25 mouse cellular contexts compared by ENCODE assay signal in genomic region chr11:76823641-76824040, GRCm38 (mm10). TPM values are rescaled to one million over a fixed set of nuclear protein-coding genes. Genes with fewer than 3 reads are reported as not detected.
DNase-seq lines count a peak whose midpoint lies in the region; ATAC-seq and TF ChIP-seq lines count a peak whose summit lies in the region.
"Had no signal": no experiment of that assay in that cellular context is flagged by ENCODE, and none has a peak within 500 bp of the region (broad histone marks: within the 10 kb centered on the region; RNA-seq: fewer than 3 reads in every experiment).

No protein-coding gene starts in this region.

- WGBS in intestine, postnatal 0 days, result 80% methylated on average over 3 of the region's 3 CpGs
- WGBS in intestine, embryonic 16.5 days, result 84% methylated on average over 3 of the region's 3 CpGs

- H3K79me2 ChIP-seq in myocyte (ENCODE audit: control insufficient read depth, insufficient read depth), result peaks cover 5% of the 10 kb centered on the region

- H3ac ChIP-seq in myocyte (ENCODE audit: control insufficient read depth, insufficient read length), result no peak overlapping the region

- TF ChIP-seq CTCF in intestine, postnatal 0 days (IDR thresholded peaks at IDR 0.05; ENCODE audit: low read depth), result no peak

- H3K9me3 ChIP-seq in intestine, postnatal 0 days (ENCODE audit: control insufficient read depth), result no peaks in the 10 kb centered on the region
- H3K9me3 ChIP-seq in intestine, embryonic 16.5 days (ENCODE audit: control insufficient read depth, low read length), result no peaks in the 10 kb centered on the region
- H3K9me3 ChIP-seq: embryonic facial prominence, embryonic 10.5 days; embryonic facial prominence, embryonic 13.5 days; forebrain, embryonic 10.5 days; forebrain, embryonic 13.5 days; hindbrain, embryonic 12.5 days; hindbrain, embryonic 15.5 days; intestine, embryonic 15.5 days had no signal

- no peak overlapping the region for H3K4me2 ChIP-seq in intestine, postnatal 0 days (replicated peaks; ENCODE audit: low read depth)
- no peak overlapping the region for H3K4me2 ChIP-seq in intestine, embryonic 16.5 days (ENCODE audit: low read depth, low read length)
- H3K4me2 ChIP-seq in myocyte (ENCODE audit: low read depth), result no peak overlapping the region
- H3K4me2 ChIP-seq: embryonic facial prominence, embryonic 13.5 days; forebrain, embryonic 13.5 days; heart, embryonic 11.5 days; hindbrain, embryonic 12.5 days; hindbrain, embryonic 15.5 days; intestine, embryonic 15.5 days had no signal

- H3K4me1 ChIP-seq in intestine, postnatal 0 days (replicated peaks; ENCODE audit: control insufficient read depth, insufficient read depth, low read length), result 0 out of 2 replicates have a peak, but pooled peaks cover 2% of the 10 kb centered on the region
- 0 out of 2 replicates have a peak, but pooled peaks cover 9% of the 10 kb centered on the region for H3K4me1 ChIP-seq in intestine, embryonic 16.5 days (ENCODE audit: control insufficient read depth, insufficient read depth, low read length)
- H3K4me1 ChIP-seq: forebrain, embryonic 10.5 days; forebrain, embryonic 13.5 days; hindbrain, embryonic 12.5 days; hindbrain, embryonic 15.5 days had no signal

- no peaks in the 10 kb centered on the region for H3K27me3 ChIP-seq in intestine, postnatal 0 days (replicated peaks; ENCODE audit: control insufficient read depth, insufficient read depth, low read length)
- no peaks in the 10 kb centered on the region for H3K27me3 ChIP-seq in intestine, embryonic 16.5 days (replicated peaks; ENCODE audit: control insufficient read depth, insufficient read depth, low read length)
- H3K27me3 ChIP-seq in myocyte (ENCODE audit: control insufficient read depth, insufficient read depth, insufficient read length), result no peaks in the 10 kb centered on the region
- H3K27me3 ChIP-seq: embryonic facial prominence, embryonic 13.5 days; forebrain, embryonic 13.5 days; hindbrain, embryonic 12.5 days; hindbrain, embryonic 15.5 days; intestine, embryonic 15.5 days had no signal

- 0 out of 2 replicates have a peak, but pooled peaks have one; percentile 41 for ATAC-seq in intestine, postnatal 0 days
- ATAC-seq in intestine, embryonic 16.5 days, result no peak
- no peak for ATAC-seq in erythroblast, adult 5-6 weeks (replicated peaks; ENCODE audit: low FRiP score, poor library complexity, severe bottlenecking)
- ATAC-seq: CD4-positive, CD25-positive, alpha-beta regulatory T cell, adult 4 months; forebrain, embryonic 13.5 days; forebrain, embryonic 16.5 days; intestine, embryonic 15.5 days had no signal

- H3K36me3 ChIP-seq in intestine, postnatal 0 days (ENCODE audit: control insufficient read depth, insufficient read depth), result no peaks in the 10 kb centered on the region
- no peaks in the 10 kb centered on the region for H3K36me3 ChIP-seq in intestine, embryonic 16.5 days (ENCODE audit: control insufficient read depth, insufficient read depth, low read length)
- H3K36me3 ChIP-seq in myocyte (ENCODE audit: control insufficient read depth, insufficient read depth), result no peaks in the 10 kb centered on the region
- H3K36me3 ChIP-seq: embryonic facial prominence, embryonic 10.5 days; embryonic facial prominence, embryonic 13.5 days; forebrain, embryonic 10.5 days; hindbrain, embryonic 12.5 days; hindbrain, embryonic 15.5 days; intestine, embryonic 15.5 days had no signal

- no peak overlapping the region for H3K27ac ChIP-seq in intestine, postnatal 0 days (ENCODE audit: low read depth, low read length)
- no peak overlapping the region for H3K27ac ChIP-seq in intestine, embryonic 16.5 days (ENCODE audit: low read length)
- H3K27ac ChIP-seq: embryonic facial prominence, embryonic 10.5 days; embryonic facial prominence, embryonic 13.5 days; forebrain, embryonic 10.5 days; forebrain, embryonic 13.5 days; hindbrain, embryonic 12.5 days; hindbrain, embryonic 15.5 days; intestine, embryonic 15.5 days had no signal

- H3K4me3 ChIP-seq in intestine, postnatal 0 days (ENCODE audit: low read depth, low read length), result no peak overlapping the region
- no peak overlapping the region for H3K4me3 ChIP-seq in intestine, embryonic 16.5 days (ENCODE audit: low read length)
- no peak overlapping the region for H3K4me3 ChIP-seq in myocyte
- H3K4me3 ChIP-seq: embryonic facial prominence, embryonic 10.5 days; embryonic facial prominence, embryonic 13.5 days; forebrain, embryonic 10.5 days; forebrain, embryonic 13.5 days; hindbrain, embryonic 12.5 days; hindbrain, embryonic 15.5 days; intestine, embryonic 15.5 days had no signal

- H3K9ac ChIP-seq in intestine, postnatal 0 days (ENCODE audit: low read depth, low read length), result no peak overlapping the region
- H3K9ac ChIP-seq in intestine, embryonic 16.5 days (ENCODE audit: low read depth, low read length), result no peak overlapping the region
- H3K9ac ChIP-seq: embryonic facial prominence, embryonic 13.5 days; forebrain, embryonic 13.5 days; hindbrain, embryonic 12.5 days; hindbrain, embryonic 15.5 days; intestine, embryonic 15.5 days had no signal

- DNase-seq in CD4-positive helper T cell, adult 2 months (ENCODE audit: low read depth, low spot score), result peak; percentile 29
- DNase-seq in embryo, embryonic 11 days, result no peak
- no peak for DNase-seq in layer of hippocampus, postnatal 25 days (ENCODE audit: extremely low spot score in 1 of 2, low spot score in 1 of 2)
- DNase-seq: adrenal gland, postnatal 10 days; adrenal gland, postnatal 36 days; cerebellum, adult 18-20 months; cerebellum, adult 9-10 months; cerebellum, postnatal 14 days; gastrocnemius, postnatal 14 days; heart, adult 11 months; kidney, adult 2 months had no signal

- no peak for TF ChIP-seq POLR2A in myocyte (IDR thresholded peaks at IDR 0.05; ENCODE audit: insufficient read length, low read depth)

TF ChIP-seq in myocyte, 11 proteins besides CTCF, POLR2A, EP300 and RAD21:
- TF ChIP-seq TCF3 (IDR thresholded peaks at IDR 0.05; ENCODE audit: insufficient read length, low read depth) (no peak), CEBPB (IDR thresholded peaks at IDR 0.05; ENCODE audit: insufficient read depth, poor library complexity, severe bottlenecking) (0 out of 2 replicates have a peak, but pooled peaks have one; percentile 37)

RNA-seq across cellular contexts. Expression of gene Cpd, which starts 23.2 kb away (rescaled TPM):
- 10.1 and 11.0 TPM in 2 replicates for polyA plus RNA-seq in intestine, postnatal 0 days (2015; fragmentation: Nextera tagmentation; extraction: Ambion mirVana)
- 4.7 and 5.4 TPM in 2 replicates for polyA plus RNA-seq in intestine, embryonic 16.5 days (2015; fragmentation: Nextera tagmentation; extraction: Ambion mirVana)
- polyA plus RNA-seq in myocyte (2012; fragmentation: generic; extraction: Trizol), result 17.6 TPM
- total RNA-seq in layer of hippocampus, postnatal 25 days (2021), result 10 to 100 TPM; 57.7 to 62.8 TPM
- 13.4 and 19.6 TPM in 2 replicates for total RNA-seq in erythroblast, adult 5-6 weeks (2015; ENCODE audit: low replicate concordance)
- 7.8 and 8.6 TPM in 2 replicates for total RNA-seq in erythroblast, adult 5-6 weeks (2017; ENCODE audit: low replicate concordance)
